Mouse (Mus musculus): Measurements from ENCODE around the gene Klhdc1. TPM values are rescaled to one million over a fixed set of nuclear protein-coding genes. Genes with fewer than 3 reads are reported as not detected.
A peak's percentile ranks its signal among the peaks of the same experiment; 100 is the strongest.

The Klhdc1 gene
- polyA plus RNA-seq, 1 experiment, result 5.9 TPM

- no peak overlapping the region for H3K27ac ChIP-seq (ENCODE audit: insufficient read depth, low read length)
- H3K4me3 ChIP-seq (ENCODE audit: insufficient read depth, low read length), result no peak overlapping the region
- no peaks in the 10 kb centered on the region for H3K4me1 ChIP-seq (ENCODE audit: control insufficient read depth, insufficient read depth, low read length)
- TF ChIP-seq POLR2A (IDR thresholded peaks at IDR 0.05; ENCODE audit: low read depth, low read length) (no peak), CTCF (IDR thresholded peaks at IDR 0.05; ENCODE audit: borderline replicate concordance, insufficient read depth, low read length) (no peak)
Observed at GRCm38 (mm10) chr12:69207396-69207795, 33.6 kb upstream of the Klhdc1 start.

DNA sequence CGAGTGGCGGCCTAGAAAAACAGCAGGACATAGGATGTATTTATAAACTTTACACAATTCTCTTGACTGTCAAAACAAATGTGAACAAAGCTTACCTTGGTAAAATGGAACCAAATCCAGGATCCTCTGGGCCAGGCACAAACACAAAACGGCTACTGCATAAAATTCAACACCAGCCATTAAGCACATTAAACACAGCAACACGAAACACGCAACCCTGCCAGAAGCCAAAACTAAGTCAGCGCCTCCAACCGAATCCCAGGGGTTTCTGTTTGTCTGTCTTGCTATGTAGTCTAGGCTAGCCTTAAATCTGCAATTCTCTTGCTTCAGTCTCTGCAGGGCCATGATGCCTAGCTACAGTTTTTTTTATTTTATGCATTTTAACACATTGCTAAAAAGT lies 33.0 kb upstream of the Klhdc1 start:
- H3K4me1 ChIP-seq (ENCODE audit: control insufficient read depth, insufficient read depth, low read length), result no peaks in the 10 kb centered on the region
- no peak overlapping the region for H3K27ac ChIP-seq (ENCODE audit: insufficient read depth, low read length)
- H3K4me3 ChIP-seq (ENCODE audit: insufficient read depth, low read length), result no peak overlapping the region
- TF ChIP-seq CTCF (IDR thresholded peaks at IDR 0.05; ENCODE audit: borderline replicate concordance, insufficient read depth, low read length) (no peak), POLR2A (IDR thresholded peaks at IDR 0.05; ENCODE audit: low read depth, low read length) (no peak)

DNA sequence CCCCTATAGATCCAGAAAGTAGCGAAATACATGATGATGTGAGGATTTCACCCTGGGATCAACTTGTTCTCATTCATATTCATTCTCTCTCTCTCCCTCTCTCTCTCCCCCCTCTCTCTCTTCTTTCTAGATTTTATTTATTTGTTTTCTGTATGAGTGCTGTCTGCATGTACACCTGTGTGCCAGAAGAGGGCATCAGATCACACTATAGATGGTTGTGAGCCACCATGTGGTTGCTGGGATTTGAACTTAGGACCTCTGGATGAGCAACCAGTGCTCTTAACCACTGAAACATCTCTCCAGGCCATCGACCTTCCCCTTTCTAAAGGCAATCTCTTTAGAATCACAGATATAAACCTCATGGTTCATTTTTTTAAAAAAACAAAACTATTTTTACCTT lies 32.5 kb upstream of the Klhdc1 start:
- no peak overlapping the region for H3K4me3 ChIP-seq (ENCODE audit: insufficient read depth, low read length)
- no peaks in the 10 kb centered on the region for H3K4me1 ChIP-seq (ENCODE audit: control insufficient read depth, insufficient read depth, low read length)
- no peak overlapping the region for H3K27ac ChIP-seq (ENCODE audit: insufficient read depth, low read length)
- TF ChIP-seq POLR2A (IDR thresholded peaks at IDR 0.05; ENCODE audit: low read depth, low read length) (no peak), CTCF (IDR thresholded peaks at IDR 0.05; ENCODE audit: borderline replicate concordance, insufficient read depth, low read length) (no peak)

GRCm38 (mm10) chr12:69210056-69210979 lies 30.7 kb upstream of the Klhdc1 start:
- Histone ChIP-seq H3K4me1 (ENCODE audit: control insufficient read depth, insufficient read depth, low read length) (peaks cover 2% of the 10 kb centered on the region; the same call in 1 of the 2 replicates), H3K27ac (ENCODE audit: insufficient read depth, low read length) (no peak overlapping the region), H3K4me3 (ENCODE audit: insufficient read depth, low read length) (no peak overlapping the region)
- TF ChIP-seq CTCF (IDR thresholded peaks at IDR 0.05; ENCODE audit: borderline replicate concordance, insufficient read depth, low read length) (no peak), POLR2A (IDR thresholded peaks at IDR 0.05; ENCODE audit: low read depth, low read length) (no peak)

DNA sequence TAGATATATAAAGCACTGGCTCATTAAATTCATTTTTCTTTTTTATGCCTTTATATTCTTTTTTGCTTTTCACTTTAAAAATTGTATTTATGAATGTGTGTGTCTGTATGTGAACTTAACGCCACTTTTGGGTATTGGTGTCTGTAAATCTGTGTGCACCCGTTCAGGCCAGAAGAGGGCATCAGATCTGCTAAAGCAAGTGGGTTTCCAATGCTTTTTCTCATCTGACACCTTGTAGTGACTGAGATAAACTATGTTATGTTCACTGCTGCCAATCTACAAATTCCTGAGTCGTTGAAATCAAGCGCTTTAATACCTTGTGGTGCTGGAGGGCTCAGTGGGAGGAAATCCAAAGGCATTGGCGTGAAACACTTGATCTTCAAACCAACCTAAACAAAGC lies 29.9 kb upstream of the Klhdc1 start:
- Histone ChIP-seq H3K4me3 (ENCODE audit: insufficient read depth, low read length) (no peak overlapping the region), H3K27ac (ENCODE audit: insufficient read depth, low read length) (no peak overlapping the region), H3K4me1 (ENCODE audit: control insufficient read depth, insufficient read depth, low read length) (peaks cover 2% of the 10 kb centered on the region; the same call in 1 of the 2 replicates)
- TF ChIP-seq POLR2A (IDR thresholded peaks at IDR 0.05; ENCODE audit: low read depth, low read length) (no peak), CTCF (IDR thresholded peaks at IDR 0.05; ENCODE audit: borderline replicate concordance, insufficient read depth, low read length) (no peak)

DNA sequence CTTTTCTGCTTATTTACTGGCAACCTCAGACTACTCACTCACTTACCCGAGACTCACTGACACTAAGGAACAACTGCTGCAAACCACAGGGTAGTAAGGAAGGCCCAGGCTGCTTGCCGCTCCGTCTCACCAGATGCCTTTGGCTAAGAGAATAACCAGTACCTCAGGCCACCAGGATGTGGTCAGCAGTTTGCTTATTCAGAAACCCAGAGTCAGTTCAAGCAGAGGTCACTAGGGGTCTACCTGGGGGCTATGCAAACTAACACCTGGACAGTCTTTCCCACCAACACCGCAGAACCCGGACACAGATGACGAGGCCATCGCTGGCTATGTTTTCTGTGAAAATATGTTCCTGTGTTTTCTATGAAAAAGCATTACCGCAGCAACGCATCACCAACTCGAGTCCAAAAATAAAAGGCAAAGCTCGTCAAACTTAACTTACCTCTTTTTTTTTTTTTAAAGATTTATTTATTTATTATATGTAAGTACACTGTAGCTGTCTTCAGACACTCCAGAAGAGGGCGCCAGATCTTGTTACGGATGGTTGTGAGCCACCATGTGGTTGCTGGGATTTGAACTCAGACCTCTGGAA lies 27.7 kb upstream of the Klhdc1 start:
- H3K4me1 ChIP-seq (ENCODE audit: control insufficient read depth, insufficient read depth, low read length), result peaks cover 2% of the 10 kb centered on the region; the same call in 1 of the 2 replicates
- TF ChIP-seq POLR2A (IDR thresholded peaks at IDR 0.05; ENCODE audit: low read depth, low read length) (no peak), CTCF (IDR thresholded peaks at IDR 0.05; ENCODE audit: borderline replicate concordance, insufficient read depth, low read length) (no peak)
- H3K4me3 ChIP-seq (ENCODE audit: insufficient read depth, low read length), result no peak overlapping the region
- H3K27ac ChIP-seq (ENCODE audit: insufficient read depth, low read length), result no peak overlapping the region

- H3K4me1 ChIP-seq (ENCODE audit: control insufficient read depth, insufficient read depth, low read length), result peaks cover 2% of the 10 kb centered on the region; the same call in 1 of the 2 replicates
- TF ChIP-seq POLR2A (IDR thresholded peaks at IDR 0.05; ENCODE audit: low read depth, low read length), result no peak
- no peak for TF ChIP-seq CTCF (IDR thresholded peaks at IDR 0.05; ENCODE audit: borderline replicate concordance, insufficient read depth, low read length)
- no peak overlapping the region for H3K4me3 ChIP-seq (ENCODE audit: insufficient read depth, low read length)
- no peak overlapping the region for H3K27ac ChIP-seq (ENCODE audit: insufficient read depth, low read length)
Observed at GRCm38 (mm10) chr12:69214393-69214792, 26.6 kb upstream of the Klhdc1 start.

GRCm38 (mm10) chr12:69215000-69215785 lies 25.8 kb upstream of the Klhdc1 start:
- H3K27ac ChIP-seq (ENCODE audit: insufficient read depth, low read length), result peak overlapping the region; percentile 57; the same call in 1 of the 2 replicates
- TF ChIP-seq CTCF (IDR thresholded peaks at IDR 0.05; ENCODE audit: borderline replicate concordance, insufficient read depth, low read length) (no peak), POLR2A (IDR thresholded peaks at IDR 0.05; ENCODE audit: low read depth, low read length) (no peak)
- peaks cover 2% of the 10 kb centered on the region; the same call in 1 of the 2 replicates for H3K4me1 ChIP-seq (ENCODE audit: control insufficient read depth, insufficient read depth, low read length)
- H3K4me3 ChIP-seq (ENCODE audit: insufficient read depth, low read length), result no peak overlapping the region

DNA sequence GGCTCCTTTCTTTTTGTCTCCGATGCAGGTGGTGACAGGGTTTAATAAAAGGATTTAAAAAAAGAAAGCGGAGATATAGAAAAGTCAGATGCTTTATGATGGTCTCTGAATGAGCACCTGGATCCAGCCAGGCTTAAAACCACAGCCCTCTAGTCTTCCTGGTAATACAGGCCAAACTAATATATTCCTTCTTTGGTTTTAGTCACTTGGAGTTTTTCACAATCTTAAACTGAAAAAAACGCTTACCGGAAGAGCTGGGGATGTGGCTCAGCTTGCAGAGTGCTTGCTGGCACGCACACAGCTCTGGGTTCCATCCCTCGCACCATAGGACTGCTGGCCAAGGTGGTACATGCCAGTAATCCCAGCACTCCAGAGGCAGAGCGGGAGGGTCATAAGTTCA lies 24.4 kb upstream of the Klhdc1 start:
- Histone ChIP-seq H3K4me3 (ENCODE audit: insufficient read depth, low read length) (no peak overlapping the region), H3K4me1 (ENCODE audit: control insufficient read depth, insufficient read depth, low read length) (peaks cover 2% of the 10 kb centered on the region; the same call in 1 of the 2 replicates), H3K27ac (ENCODE audit: insufficient read depth, low read length) (no peak overlapping the region)
- TF ChIP-seq CTCF (IDR thresholded peaks at IDR 0.05; ENCODE audit: borderline replicate concordance, insufficient read depth, low read length), result no peak
- no peak for TF ChIP-seq POLR2A (IDR thresholded peaks at IDR 0.05; ENCODE audit: low read depth, low read length)

Measured in embryonic fibroblast, embryonic 13.5 days (primary cell).